Mouse (Mus musculus) kidney, embryonic 14.5 days (tissue): ENCODE measurements around the gene AA986860. TPM values are rescaled to one million over a fixed set of nuclear protein-coding genes. Genes with fewer than 3 reads are reported as not detected.

Source experiments
- ATAC-seq: fragments of 200-750 bp; cut with Nextera tagmentation; 2 replicates; pipeline ENCODE4 v1.8.0; 2017; ENCODE audit warnings: moderate number of reproducible peaks, mild to moderate bottlenecking, moderate TSS enrichment, moderate library complexity; ENCODE audit not compliant: low FRiP score, low TSS enrichment
- H3K27ac ChIP-seq: fragments of 300-500 bp; sonication (generic); 2 replicates; pipeline ENCODE4 v1.5.1; 2014; ENCODE audit warnings: low read depth, mild to moderate bottlenecking, low read length, moderate library complexity, mixed read lengths
- H3K27me3 ChIP-seq: fragments of 300-500 bp; sonication (generic); 2 replicates; pipeline ENCODE4 v1.6.1; 2014; ENCODE audit warnings: mild to moderate bottlenecking, low read length; ENCODE audit not compliant: control insufficient read depth, insufficient read depth
- H3K36me3 ChIP-seq: fragments of 300-500 bp; sonication (generic); 2 replicates; pipeline ENCODE4 v1.6.1; 2014; ENCODE audit warnings: low read length, mixed read lengths; ENCODE audit not compliant: control insufficient read depth, insufficient read depth
- H3K4me1 ChIP-seq: fragments of 300-500 bp; sonication (generic); 2 replicates; pipeline ENCODE4 v1.6.1; 2014; ENCODE audit warnings: low read length, mixed read lengths; ENCODE audit not compliant: control insufficient read depth, insufficient read depth
- H3K4me2 ChIP-seq: fragments of 300-500 bp; sonication (generic); replicated peaks from 2 replicates; pipeline ENCODE4 v1.6.1; 2014; ENCODE audit warnings: low read depth, mild to moderate bottlenecking, low read length
- H3K4me3 ChIP-seq: fragments of 300-500 bp; sonication (generic); 2 replicates; pipeline ENCODE4 v1.5.1; 2014; ENCODE audit warnings: mild to moderate bottlenecking, low read length
- H3K9ac ChIP-seq: fragments of 300-500 bp; sonication (generic); 2 replicates; pipeline ENCODE4 v1.6.1; 2014; ENCODE audit warnings: low read depth, mild to moderate bottlenecking, low read length, moderate library complexity
- H3K9me3 ChIP-seq: fragments of 300-500 bp; sonication (generic); 2 replicates; pipeline ENCODE4 v1.6.1; 2016; ENCODE audit warnings: low read length; ENCODE audit not compliant: control insufficient read depth
- WGBS: fragments of 180-500 bp; shearing (Covaris S2); extraction: QIAGEN DNeasy Blood & Tissue Kit; methylation state at CpG from one replicate; pipeline ENCODE4 v1.1.7; 2014; 5-methylcytosine and 5-hydroxymethylcytosine counted together
- polyA plus RNA-seq: library from polyadenylated mRNA; unstranded; fragments of >200 nt; fragmentation: Nextera tagmentation; extraction: Ambion mirVana; gene quantifications from 2 replicates; pipeline ENCODE4 v1.2.1, GENCODE M21; 2014

AA986860 gene
- polyA plus RNA-seq, 1 experiment from 2014 or later: 8.9 TPM

- H3K4me1 ChIP-seq: peaks cover 4% of the 10 kb centered on the region; the same call in 1 of the 2 replicates
- H3K4me3 ChIP-seq: peak within 1 kb of the TSS; percentile 54
- H3K36me3 ChIP-seq: peaks cover 5% of the 10 kb centered on the region; the same call in 1 of the 2 replicates
- WGBS: 0% methylated on average over 36 of the region's 38 CpGs
- H3K4me2 ChIP-seq: peak within 1 kb of the TSS; percentile 96
- peak within 1 kb of the TSS; percentile 68 for H3K9ac ChIP-seq
- no peaks in the 10 kb centered on the region for H3K27me3 ChIP-seq
- ATAC-seq: peak; percentile 94
- H3K27ac ChIP-seq: peak within 1 kb of the TSS; percentile 48; the same call in 1 of the 2 replicates
- no peaks in the 10 kb centered on the region for H3K9me3 ChIP-seq
Measured at GRCm38 (mm10) chr1:130715561-130716217, 16.1 kb upstream of the AA986860 start, which contains the start of gene Gm29427. Gm29427 (minus strand) TSS chr1:130715799.

- Histone ChIP-seq H3K4me2 (peak overlapping the region; percentile 96), H3K27me3 (no peaks in the 10 kb centered on the region), H3K9ac (peak overlapping the region; percentile 68), H3K9me3 (no peaks in the 10 kb centered on the region), H3K4me1 (peaks cover 4% of the 10 kb centered on the region; the same call in 1 of the 2 replicates), H3K36me3 (peaks cover 5% of the 10 kb centered on the region; the same call in 1 of the 2 replicates), H3K4me3 (peak overlapping the region; percentile 54), H3K27ac (peak overlapping the region; percentile 48; the same call in 1 of the 2 replicates)
- 0% methylated on average over 3 of the region's 3 CpGs for WGBS
- peak; percentile 8 for ATAC-seq
Measured at GRCm38 (mm10) chr1:130716218-130716512, 15.6 kb upstream of the AA986860 start.

DNA sequence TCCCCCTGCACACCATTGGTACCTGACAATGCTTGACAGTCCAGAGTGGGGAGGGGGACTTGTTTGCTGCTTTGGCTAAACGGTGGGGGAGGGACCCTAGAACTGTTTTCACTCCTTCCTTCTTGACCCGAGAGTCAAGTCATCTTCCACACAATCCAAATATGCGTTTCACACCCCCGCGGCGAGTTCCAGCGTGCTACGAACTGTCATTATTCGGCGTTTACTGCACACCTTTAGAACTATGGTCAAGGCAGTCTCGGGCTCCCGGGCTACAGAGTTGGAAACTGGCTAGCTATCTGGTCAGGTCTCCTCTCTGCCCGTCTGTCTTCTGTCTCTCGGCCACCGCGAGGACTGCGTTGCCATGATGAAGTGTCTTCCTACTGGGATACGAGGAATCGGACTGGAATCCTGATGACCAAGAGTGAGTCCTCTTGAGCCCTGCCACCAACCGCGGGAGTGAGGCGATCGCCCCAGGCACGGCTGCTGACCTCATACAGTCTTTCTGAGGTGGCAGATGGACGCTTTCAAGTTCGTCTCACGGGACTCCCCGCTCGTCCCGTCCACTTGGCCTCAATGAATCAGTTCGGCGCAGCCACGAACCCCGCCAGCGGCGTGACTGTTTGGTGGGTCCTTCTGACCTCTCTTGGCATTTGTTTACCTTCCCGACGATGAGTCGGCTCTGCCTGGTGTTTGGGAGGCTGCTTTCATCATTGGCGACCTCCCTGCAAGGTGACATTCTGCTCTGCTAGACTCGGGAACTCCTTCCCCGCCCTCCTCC, 15.1 kb upstream of the AA986860 start:
- peak overlapping the region; percentile 96 for H3K4me2 ChIP-seq
- ATAC-seq: no peak; the same call in none of the 2 replicates
- peaks cover 5% of the 10 kb centered on the region; the same call in 1 of the 2 replicates for H3K36me3 ChIP-seq
- H3K4me3 ChIP-seq: peak overlapping the region; percentile 54
- peaks cover 4% of the 10 kb centered on the region; the same call in 1 of the 2 replicates for H3K4me1 ChIP-seq
- peak overlapping the region; percentile 48 for H3K27ac ChIP-seq
- no peaks in the 10 kb centered on the region for H3K9me3 ChIP-seq
- under 1% methylated on average over 42 of the region's 42 CpGs for WGBS
- no peaks in the 10 kb centered on the region for H3K27me3 ChIP-seq
- H3K9ac ChIP-seq: peak overlapping the region; percentile 68

GRCm38 (mm10) chr1:130717291-130717871, 14.4 kb upstream of the AA986860 start, which contains the start of gene Yod1:
Yod1 (plus strand) TSS chr1:130717327.
- Histone ChIP-seq H3K36me3 (peaks cover 5% of the 10 kb centered on the region; the same call in 1 of the 2 replicates), H3K4me2 (peak within 1 kb of the TSS; percentile 96), H3K27ac (peak within 1 kb of the TSS; percentile 48), H3K9ac (peak within 1 kb of the TSS; percentile 68), H3K27me3 (no peaks in the 10 kb centered on the region), H3K4me3 (peak within 1 kb of the TSS; percentile 54), H3K9me3 (no peaks in the 10 kb centered on the region), H3K4me1 (peaks cover 4% of the 10 kb centered on the region; the same call in 1 of the 2 replicates)
- WGBS: under 1% methylated on average over 54 of the region's 54 CpGs
- peak; percentile 86 for ATAC-seq

DNA sequence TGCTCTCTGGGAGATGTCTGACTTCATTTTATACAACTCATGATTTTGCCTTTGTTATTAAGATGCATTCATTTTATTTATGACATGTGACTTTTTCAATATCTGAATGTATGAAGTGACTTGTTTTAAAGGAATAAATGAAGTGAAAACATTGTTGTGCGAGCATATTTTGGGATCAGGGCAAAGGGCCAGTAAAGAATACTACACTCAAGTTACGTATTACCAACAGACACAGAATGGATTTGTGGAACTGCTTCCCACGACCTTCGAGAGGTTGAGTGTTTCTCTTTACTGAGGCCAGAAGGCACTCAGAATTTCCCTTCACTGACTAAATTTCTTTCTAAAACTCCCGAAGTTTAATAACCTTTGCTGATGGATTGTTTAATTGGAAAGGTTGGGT, 7.6 kb upstream of the AA986860 start:
- Histone ChIP-seq H3K9me3 (no peaks in the 10 kb centered on the region), H3K27me3 (no peaks in the 10 kb centered on the region), H3K4me2 (no peak overlapping the region), H3K36me3 (peaks cover 5% of the 10 kb centered on the region; the same call in 1 of the 2 replicates), H3K9ac (no peak overlapping the region), H3K27ac (no peak overlapping the region), H3K4me1 (no peaks in the 10 kb centered on the region), H3K4me3 (no peak overlapping the region)
- WGBS: 92% methylated on average over 5 of the region's 5 CpGs
- no peak for ATAC-seq

- Histone ChIP-seq H3K4me3 (no peak overlapping the region), H3K9me3 (no peaks in the 10 kb centered on the region), H3K4me2 (no peak overlapping the region), H3K27me3 (no peaks in the 10 kb centered on the region), H3K9ac (no peak overlapping the region), H3K4me1 (peaks cover under 1% of the 10 kb centered on the region; the same call in 1 of the 2 replicates), H3K27ac (no peak overlapping the region), H3K36me3 (no peaks in the 10 kb centered on the region)
- no peak for ATAC-seq
- WGBS: 91% methylated on average over 2 of the region's 2 CpGs
Measured at GRCm38 (mm10) chr1:130726396-130726795, 5.4 kb upstream of the AA986860 start.

DNA sequence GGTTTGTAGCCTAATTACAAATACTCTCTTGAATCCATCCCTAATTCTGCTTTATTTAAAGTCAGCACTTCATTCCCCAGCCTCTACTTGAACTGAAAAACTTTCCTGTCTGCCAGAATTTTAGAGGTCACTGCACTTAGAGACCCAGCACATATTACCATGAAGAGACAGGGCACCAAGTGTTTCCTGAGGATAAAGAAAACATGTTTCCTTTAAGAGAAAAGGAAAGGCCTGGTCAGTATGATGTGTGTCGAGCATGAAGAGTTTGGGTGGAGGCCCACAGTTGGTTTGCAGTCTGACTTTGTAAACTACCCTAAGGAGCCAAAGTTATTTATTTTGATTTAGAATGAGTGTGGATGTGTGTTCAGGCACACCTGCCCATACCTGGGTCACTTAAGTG, 3.7 kb upstream of the AA986860 start:
- Histone ChIP-seq H3K4me3 (no peak overlapping the region), H3K27me3 (no peaks in the 10 kb centered on the region), H3K4me2 (no peak overlapping the region), H3K36me3 (no peaks in the 10 kb centered on the region), H3K27ac (no peak overlapping the region), H3K9ac (no peak overlapping the region), H3K9me3 (no peaks in the 10 kb centered on the region), H3K4me1 (peaks cover 3% of the 10 kb centered on the region; the same call in 1 of the 2 replicates)
- ATAC-seq: no peak
- 62% methylated on average over 1 of the region's 1 CpGs for WGBS

- H3K9ac ChIP-seq: no peak overlapping the region
- no peaks in the 10 kb centered on the region for H3K36me3 ChIP-seq
- H3K4me2 ChIP-seq: no peak overlapping the region
- no peak overlapping the region for H3K27ac ChIP-seq
- no peaks in the 10 kb centered on the region for H3K9me3 ChIP-seq
- peaks cover 7% of the 10 kb centered on the region; the same call in 1 of the 2 replicates for H3K4me1 ChIP-seq
- no peak overlapping the region for H3K4me3 ChIP-seq
- 87% methylated on average over 3 of the region's 3 CpGs for WGBS
- no peaks in the 10 kb centered on the region for H3K27me3 ChIP-seq
- no peak for ATAC-seq
Measured at GRCm38 (mm10) chr1:130728708-130729107, 3.1 kb upstream of the AA986860 start.
